Mouse (Mus musculus) heart, postnatal 0 days (tissue): Measurements from ENCODE around the gene Cmtm2b. TPM values are rescaled to one million over a fixed set of nuclear protein-coding genes. Genes with fewer than 3 reads are reported as not detected.

ENCODE experiments used
- ATAC-seq: fragments of 200-750 bp; cut with Nextera tagmentation; 2 replicates; pipeline ENCODE4 v1.8.0; 2017; ENCODE audit warnings: low read depth, moderate number of reproducible peaks, moderate library complexity; ENCODE audit not compliant: insufficient read depth
- DNase-seq: peaks from one replicate; pipeline ENCODE4 v3.0.0-alpha.2; 2016; ENCODE audit warnings: low spot score
- H3K27ac ChIP-seq: fragments of 300-500 bp; sonication (generic); 2 replicates; pipeline ENCODE4 v1.5.1; 2014; ENCODE audit warnings: low read depth, mild to moderate bottlenecking
- H3K27me3 ChIP-seq: fragments of 300-500 bp; sonication (generic); 2 replicates; pipeline ENCODE4 v1.6.1; 2014; ENCODE audit warnings: low read length, mixed read lengths; ENCODE audit not compliant: control insufficient read depth, insufficient read depth
- H3K36me3 ChIP-seq: fragments of 300-500 bp; sonication (generic); replicated peaks from 2 replicates; pipeline ENCODE4 v1.6.1; 2014; ENCODE audit warnings: low read length, mixed read lengths; ENCODE audit not compliant: control insufficient read depth, insufficient read depth
- H3K4me1 ChIP-seq: fragments of 300-500 bp; sonication (generic); 2 replicates; pipeline ENCODE4 v1.6.1; 2014; ENCODE audit warnings: antibody characterized with exemption; ENCODE audit not compliant: control insufficient read depth, insufficient read depth
- H3K4me2 ChIP-seq: fragments of 300-500 bp; sonication (generic); 2 replicates; pipeline ENCODE4 v1.6.1; 2014; ENCODE audit warnings: low read depth, mild to moderate bottlenecking, low read length, moderate library complexity
- H3K4me3 ChIP-seq: fragments of 300-500 bp; sonication (generic); 2 replicates; pipeline ENCODE4 v1.5.1; 2014; ENCODE audit warnings: low read depth, low read length
- H3K9ac ChIP-seq: fragments of 300-500 bp; sonication (generic); replicated peaks from 2 replicates; pipeline ENCODE4 v1.6.1; 2014; ENCODE audit warnings: low read depth, low read length, mixed read lengths
- H3K9me3 ChIP-seq: fragments of 300-500 bp; sonication (generic); replicated peaks from 2 replicates; pipeline ENCODE4 v1.6.1; 2016; ENCODE audit warnings: low read length; ENCODE audit not compliant: control insufficient read depth
- CTCF ChIP-seq: IDR thresholded peaks from 2 replicates; pipeline ENCODE4 v1.5.1; 2016; ENCODE audit warnings: antibody characterized with exemption, control low read depth, low read depth
- EP300 ChIP-seq: IDR thresholded peaks from 2 replicates; pipeline ENCODE4 v1.6.1; 2016; ENCODE audit warnings: antibody characterized with exemption, low read depth
- WGBS: fragments of 180-500 bp; shearing (Covaris S2); extraction: QIAGEN DNeasy Blood & Tissue Kit; methylation state at CpG from one replicate; pipeline ENCODE4 v1.1.7; 2014; 5-methylcytosine and 5-hydroxymethylcytosine counted together
- polyA plus RNA-seq: library from polyadenylated mRNA; unstranded; fragments of >200 nt; fragmentation: Nextera tagmentation; extraction: Ambion mirVana; gene quantifications from 2 replicates; pipeline ENCODE4 v1.2.1, GENCODE M21; 2015
- total RNA-seq: library from RNA; depleted of rRNA; stranded (reverse); fragments of >200 nt; gene quantifications from 2 replicates; pipeline ENCODE4 v1.2.3, GENCODE M21; 2014; ENCODE audit warnings: low replicate concordance

The Cmtm2b gene
- total and polyA plus RNA-seq, 2 experiments from 2014 or later, result not detected

DNA sequence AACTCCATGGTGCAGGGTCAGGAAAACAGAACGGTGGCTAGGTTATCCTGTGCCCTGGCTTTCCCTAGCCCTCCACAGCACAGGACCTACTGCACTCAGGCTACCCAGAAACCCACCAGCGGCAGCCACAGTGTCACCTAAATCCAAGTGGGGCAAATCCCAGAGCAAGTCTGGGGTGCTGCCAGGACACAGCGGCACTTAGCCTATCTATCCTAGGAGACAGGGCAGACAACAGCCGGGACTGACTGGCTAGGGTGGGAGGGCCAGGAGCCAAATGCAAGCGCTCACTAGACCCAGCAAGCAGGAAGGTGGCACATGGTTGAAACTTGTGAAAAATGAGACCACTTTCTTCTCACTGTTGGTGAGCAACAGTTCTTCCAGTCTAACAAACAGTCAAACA is 26.9 kb downstream of the Cmtm2b start:
- TF ChIP-seq CTCF (no peak), EP300 (no peak)
- H3K9me3 ChIP-seq, result no peaks in the 10 kb centered on the region
- 0 out of 2 replicates have a peak overlapping the region, but pooled peaks have one; percentile 30 for H3K27ac ChIP-seq
- no peak overlapping the region for H3K4me2 ChIP-seq
- 23% methylated on average over 5 of the region's 5 CpGs for WGBS
- H3K36me3 ChIP-seq, result peaks cover 24% of the 10 kb centered on the region
- H3K4me1 ChIP-seq, result peaks cover 15% of the 10 kb centered on the region
- H3K4me3 ChIP-seq, result no peak overlapping the region
- H3K9ac ChIP-seq, result peak overlapping the region; percentile 15; the same call in 1 of the 2 replicates
- peak; percentile 37 for ATAC-seq
- no peak for DNase-seq
- H3K27me3 ChIP-seq, result no peaks in the 10 kb centered on the region

GRCm38 (mm10) chr8:104350047-104350446 is 28.0 kb downstream of the Cmtm2b start:
- Histone ChIP-seq H3K4me1 (peaks cover 15% of the 10 kb centered on the region), H3K4me2 (no peak overlapping the region), H3K4me3 (no peak overlapping the region), H3K9ac (no peak overlapping the region), H3K27me3 (no peaks in the 10 kb centered on the region), H3K27ac (no peak overlapping the region), H3K36me3 (peaks cover 34% of the 10 kb centered on the region), H3K9me3 (no peaks in the 10 kb centered on the region)
- TF ChIP-seq EP300 (no peak), CTCF (no peak)
- DNase-seq (no peak), ATAC-seq (no peak)
- 76% methylated on average over 13 of the region's 13 CpGs for WGBS

GRCm38 (mm10) chr8:104353186-104353585 is 31.2 kb downstream of the Cmtm2b start:
- TF ChIP-seq EP300 (no peak), CTCF (peak; percentile 54)
- peaks cover 17% of the 10 kb centered on the region for H3K36me3 ChIP-seq
- H3K27ac ChIP-seq, result no peak overlapping the region
- H3K27me3 ChIP-seq, result no peaks in the 10 kb centered on the region
- no peaks in the 10 kb centered on the region for H3K9me3 ChIP-seq
- peaks cover 9% of the 10 kb centered on the region for H3K4me1 ChIP-seq
- H3K9ac ChIP-seq, result no peak overlapping the region
- ATAC-seq (peak; percentile 50), DNase-seq (no peak)
- 49% methylated on average over 5 of the region's 5 CpGs for WGBS
- H3K4me2 ChIP-seq, result no peak overlapping the region
- H3K4me3 ChIP-seq, result no peak overlapping the region

GRCm38 (mm10) chr8:104354504-104354903 is 32.5 kb downstream of the Cmtm2b start:
- WGBS, result 88% methylated on average over 10 of the region's 10 CpGs
- no peak overlapping the region for H3K9ac ChIP-seq
- DNase-seq (no peak), ATAC-seq (no peak)
- no peak overlapping the region for H3K4me3 ChIP-seq
- no peak overlapping the region for H3K4me2 ChIP-seq
- H3K4me1 ChIP-seq, result peaks cover under 1% of the 10 kb centered on the region; the same call in 1 of the 2 replicates
- H3K27me3 ChIP-seq, result no peaks in the 10 kb centered on the region
- H3K36me3 ChIP-seq, result peaks cover 17% of the 10 kb centered on the region
- no peak overlapping the region for H3K27ac ChIP-seq
- TF ChIP-seq EP300 (no peak), CTCF (no peak)
- H3K9me3 ChIP-seq, result no peaks in the 10 kb centered on the region

DNA sequence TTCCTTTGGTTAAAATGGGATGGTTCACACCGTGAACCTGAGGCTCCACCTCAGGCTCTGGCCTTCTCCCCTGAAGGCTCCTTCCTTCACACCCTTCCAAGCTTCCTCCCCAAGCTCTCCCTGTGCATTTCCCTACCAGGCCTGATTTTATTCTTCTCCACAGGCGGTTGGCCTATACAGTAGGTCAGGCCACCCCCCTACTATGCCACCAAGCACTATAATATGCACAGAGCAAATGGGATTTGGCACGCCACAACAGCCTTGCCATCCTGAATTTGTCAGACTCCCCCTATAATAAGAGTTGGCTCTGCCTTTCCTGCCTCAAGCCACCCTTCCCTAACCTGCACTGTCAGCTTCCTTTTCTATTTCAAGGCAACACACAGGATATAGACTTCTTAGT is 36.6 kb downstream of the Cmtm2b start:
- Histone ChIP-seq H3K4me1 (no peaks in the 10 kb centered on the region), H3K9me3 (no peaks in the 10 kb centered on the region), H3K4me2 (no peak overlapping the region), H3K4me3 (no peak overlapping the region), H3K27me3 (no peaks in the 10 kb centered on the region), H3K27ac (no peak overlapping the region), H3K36me3 (peaks cover 17% of the 10 kb centered on the region), H3K9ac (no peak overlapping the region)
- DNase-seq, result no peak
- TF ChIP-seq EP300 (no peak), CTCF (no peak)
- 87% methylated on average over 3 of the region's 3 CpGs for WGBS
- no peak for ATAC-seq

GRCm38 (mm10) chr8:104359778-104360456 is 37.9 kb downstream of the Cmtm2b start:
- ATAC-seq (no peak), DNase-seq (no peak)
- Histone ChIP-seq H3K27ac (no peak overlapping the region), H3K4me1 (no peaks in the 10 kb centered on the region), H3K27me3 (no peaks in the 10 kb centered on the region), H3K4me3 (no peak overlapping the region), H3K9me3 (no peaks in the 10 kb centered on the region), H3K9ac (no peak overlapping the region), H3K36me3 (peaks cover 6% of the 10 kb centered on the region), H3K4me2 (no peak overlapping the region)
- TF ChIP-seq EP300, result no peak
- no peak for TF ChIP-seq CTCF
- WGBS, result 75% methylated on average over 15 of the region's 15 CpGs
